Mouse (Mus musculus) MN1 (cell line): Measurements from ENCODE around the gene Lyplal1.

Experiments
- DNase-seq: peaks from one replicate; pipeline ENCODE4 v3.0.0-alpha.2; 2016; ENCODE audit warnings: low spot score

Lyplal1 gene

GRCm38 (mm10) chr1:186116701-186117488, at the start of gene Lyplal1:
TSS of gene Lyplal1 (minus strand) at chr1:186117310.
- DNase-seq: no peak

- no peak for DNase-seq
Observed at GRCm38 (mm10) chr1:186163616-186164015, 46.5 kb upstream of the Lyplal1 start.

- no peak for DNase-seq
Observed at GRCm38 (mm10) chr1:186163206-186163605, 46.1 kb upstream of the Lyplal1 start.

- DNase-seq: no peak
Observed at GRCm38 (mm10) chr1:186150376-186150775, 33.3 kb upstream of the Lyplal1 start.

- DNase-seq: no peak
Observed at GRCm38 (mm10) chr1:186145444-186145843, 28.3 kb upstream of the Lyplal1 start.

DNA sequence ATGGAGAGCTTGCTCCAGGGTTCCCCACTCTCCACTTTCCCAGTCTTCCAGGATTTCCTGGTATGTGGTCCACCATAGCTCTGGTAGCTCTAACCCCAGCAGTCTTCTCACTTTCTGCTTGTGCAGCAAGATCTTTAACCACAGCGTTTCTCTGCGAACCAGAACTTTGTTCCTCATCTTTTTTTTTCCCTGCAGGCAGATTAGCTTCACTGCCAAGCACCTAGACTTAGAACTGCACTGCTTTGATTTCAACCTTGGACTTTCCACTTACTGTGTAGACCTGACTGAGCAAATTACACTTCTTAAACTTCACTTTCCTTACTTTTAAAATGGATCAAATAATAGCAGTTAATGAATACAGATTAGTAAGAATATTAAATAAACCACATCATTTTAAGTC, 23.1 kb upstream of the Lyplal1 start:
- no peak for DNase-seq

DNA sequence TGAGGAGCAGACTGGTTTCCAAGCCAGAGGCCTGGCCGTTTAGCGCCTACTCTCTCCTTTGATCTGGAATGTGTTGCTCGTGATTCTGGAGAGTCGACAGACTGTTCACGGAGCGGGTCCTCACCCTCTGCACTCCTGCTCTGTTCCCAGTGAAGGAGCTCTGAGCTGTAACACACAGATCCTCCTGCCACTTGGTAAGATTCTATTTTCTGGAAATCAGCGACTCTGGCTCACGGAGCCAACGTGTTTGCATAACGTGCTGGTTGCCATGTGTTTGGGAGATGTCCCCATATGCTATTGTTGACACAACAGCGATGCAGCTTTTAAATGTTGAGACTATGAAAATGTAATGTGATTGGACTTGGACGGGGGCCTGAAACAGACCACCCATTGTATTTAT, 20.8 kb upstream of the Lyplal1 start:
- DNase-seq: no peak

DNA sequence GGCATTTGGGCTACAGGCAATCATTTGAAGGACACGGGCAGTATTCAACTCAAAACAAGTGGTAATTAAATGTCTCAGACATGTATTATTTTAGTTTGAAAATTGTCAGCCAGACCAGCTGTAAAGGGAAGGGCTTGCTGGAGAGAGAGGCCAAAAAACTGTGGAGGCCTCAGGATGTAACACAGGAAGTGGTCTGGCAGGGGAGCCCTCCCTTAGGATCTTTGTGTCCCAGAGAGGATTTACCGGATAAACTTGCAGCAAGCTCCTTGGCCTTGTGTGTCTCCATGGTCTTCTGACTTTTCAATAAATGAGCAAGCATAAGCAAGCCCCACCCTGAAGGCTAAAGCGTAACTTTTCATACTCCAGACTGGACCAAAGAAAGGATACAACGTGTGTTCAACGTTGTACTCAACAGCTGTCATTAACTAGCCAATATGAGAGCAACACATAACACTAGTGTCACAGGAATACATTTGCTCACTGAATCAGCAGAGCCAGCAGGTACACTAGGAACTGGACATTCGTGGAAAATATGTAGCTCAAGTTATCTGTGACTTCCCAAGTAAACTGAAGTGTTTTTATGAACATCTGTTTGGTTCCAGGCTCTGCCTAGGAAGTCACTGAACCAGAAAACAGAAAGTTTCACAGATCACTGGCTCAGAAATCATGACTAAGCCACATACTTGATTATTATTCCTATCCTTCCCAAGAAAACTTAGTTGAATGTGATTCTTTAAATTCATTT, 19.7 kb upstream of the Lyplal1 start:
- DNase-seq: no peak

DNA sequence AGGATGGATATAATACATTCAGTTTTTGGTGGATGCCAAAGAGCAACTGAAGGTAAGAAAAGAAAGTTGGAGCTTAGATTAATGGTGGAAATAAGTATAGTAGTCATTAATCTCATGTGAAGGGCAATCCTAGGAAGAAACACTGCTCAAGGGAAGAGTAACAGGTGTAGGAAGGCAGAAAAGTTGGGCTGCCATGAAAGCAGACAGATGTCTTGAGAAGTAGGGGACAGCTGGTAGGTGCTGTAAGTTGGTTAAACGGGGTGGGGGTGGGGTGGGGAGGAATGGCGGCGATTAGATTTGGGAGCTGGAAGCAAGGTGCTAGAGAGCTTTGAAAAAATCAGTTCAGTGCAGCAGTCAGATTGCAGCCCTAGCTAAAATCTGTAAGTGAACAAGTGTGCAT, 14.4 kb upstream of the Lyplal1 start:
- DNase-seq: no peak

DNA sequence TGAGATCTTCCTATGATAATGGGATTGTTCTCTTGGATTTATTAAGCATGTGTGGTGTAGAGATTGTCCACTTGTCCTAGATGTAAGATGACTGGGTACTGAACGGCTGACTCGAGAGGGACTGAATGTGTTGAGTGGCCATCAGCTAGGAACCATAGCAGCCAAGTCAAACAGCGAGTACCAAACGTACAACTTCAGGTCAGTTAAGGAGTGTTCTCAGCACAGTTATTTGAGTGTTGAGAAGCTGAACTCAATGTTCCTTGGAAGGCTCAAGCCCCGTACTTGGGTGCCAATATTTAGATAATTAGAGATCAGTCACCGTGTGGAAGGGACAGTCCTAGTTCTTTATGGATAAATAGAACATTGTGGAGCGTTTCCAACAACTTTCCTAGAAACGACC, 11.8 kb upstream of the Lyplal1 start:
- no peak for DNase-seq

- DNase-seq: no peak
Observed at GRCm38 (mm10) chr1:186126313-186126862, 9.3 kb upstream of the Lyplal1 start.

GRCm38 (mm10) chr1:186123690-186124089, 6.6 kb upstream of the Lyplal1 start:
- DNase-seq: no peak

DNA sequence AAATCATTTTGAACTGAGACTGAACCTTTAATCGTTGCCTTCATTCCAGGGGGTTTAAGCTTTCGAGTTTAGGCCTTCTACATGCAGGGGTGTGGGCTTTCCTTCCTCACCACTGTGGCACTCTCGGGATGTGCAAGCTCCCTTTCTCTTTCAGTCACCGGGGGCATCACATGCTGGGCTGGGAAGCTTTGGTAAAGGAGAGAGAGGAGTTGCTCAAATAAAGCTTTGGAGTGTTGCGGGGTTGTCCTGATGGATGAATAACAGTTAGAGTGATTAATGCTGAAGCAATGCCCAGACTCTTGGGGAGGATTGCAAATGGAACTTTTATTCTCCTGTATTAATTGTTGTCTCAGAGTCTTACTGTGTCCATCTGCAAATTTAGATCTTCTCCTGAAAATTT, 2.7 kb upstream of the Lyplal1 start:
- no peak for DNase-seq

GRCm38 (mm10) chr1:186116086-186116600, 967 bp downstream of the Lyplal1 start:
- DNase-seq: no peak

DNA sequence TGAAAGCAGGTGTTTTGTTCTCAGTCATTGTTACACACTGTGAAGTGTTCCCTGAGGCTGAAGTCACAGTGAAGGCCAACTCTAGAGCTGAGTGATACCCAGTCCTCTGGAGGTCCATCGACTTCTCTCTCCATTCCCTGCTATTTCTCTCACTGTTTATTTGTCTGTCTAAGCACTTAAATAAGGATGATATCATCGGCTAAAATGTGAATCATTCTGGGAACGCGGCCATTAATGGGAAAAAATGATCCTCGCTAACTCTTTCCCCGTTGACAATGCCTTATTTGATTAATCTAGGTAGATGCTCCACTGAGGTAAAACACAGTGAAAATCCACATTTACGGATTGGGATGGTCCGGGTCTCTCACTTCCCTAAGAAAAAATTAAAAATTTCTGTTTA, 14.8 kb downstream of the Lyplal1 start:
- no peak for DNase-seq

GRCm38 (mm10) chr1:186066266-186066897, 50.7 kb downstream of the Lyplal1 start:
- no peak for DNase-seq

DNA sequence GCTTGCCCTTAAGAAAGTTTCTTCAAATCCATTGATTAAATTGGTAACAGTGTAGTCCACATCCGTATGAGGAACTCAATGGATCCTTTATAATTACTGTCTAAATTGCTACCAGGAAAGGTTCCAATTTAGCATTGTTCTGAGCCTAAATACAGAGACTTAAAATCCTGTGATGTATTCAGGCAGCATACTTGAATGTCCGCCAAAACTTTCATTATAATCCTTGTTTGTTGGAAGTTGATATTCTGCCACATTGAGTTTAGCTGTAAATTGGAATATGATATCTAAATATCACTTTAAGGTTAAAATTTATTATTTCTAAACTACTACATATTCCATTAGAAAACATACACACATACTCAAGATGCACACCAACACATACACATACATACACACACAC, 57.1 kb downstream of the Lyplal1 start:
- DNase-seq: no peak

DNA sequence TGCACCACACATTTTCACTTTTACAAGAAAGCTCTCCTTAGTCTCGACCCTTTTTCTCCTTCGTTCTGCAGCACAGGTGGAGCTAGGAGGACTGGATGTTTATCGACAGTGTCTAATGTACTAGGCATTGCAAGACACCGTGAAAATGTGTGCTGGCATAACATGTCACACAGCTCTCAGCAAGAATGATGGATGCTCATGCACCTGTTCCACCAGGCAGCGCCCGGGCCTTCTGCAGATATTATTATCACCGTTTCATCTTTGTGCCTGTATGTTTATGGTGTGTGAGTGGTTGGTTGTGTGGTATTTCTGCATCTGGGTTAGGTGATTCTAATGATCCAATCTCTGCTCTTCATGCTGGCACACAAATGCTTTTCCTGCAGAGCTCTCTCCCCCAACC, 62.9 kb downstream of the Lyplal1 start:
- no peak for DNase-seq

- DNase-seq: no peak
Observed at GRCm38 (mm10) chr1:186053280-186054043, 63.6 kb downstream of the Lyplal1 start.

- no peak for DNase-seq
Observed at GRCm38 (mm10) chr1:186043709-186044452, 73.2 kb downstream of the Lyplal1 start.

- DNase-seq: no peak
Observed at GRCm38 (mm10) chr1:186041841-186042240, 75.3 kb downstream of the Lyplal1 start.
